Mouse (Mus musculus) left cerebral cortex, postnatal 36 days (tissue): ENCODE measurements around the gene Hhip. TPM values are rescaled to one million over a fixed set of nuclear protein-coding genes. Genes with fewer than 3 reads are reported as not detected.
"Not testable (repeated sequence)": the region's sequence is repeated elsewhere in the genome, so short reads cannot be mapped to it uniquely, and the experiment has no call there.

Experiments used
- DNase-seq, 2 experiments: peaks; one replicate each; pipeline ENCODE4 v3.0.0; 2021 to 2022; ENCODE audit warnings: low spot score in 2 of 2, mixed read lengths in 1 of 2
- intact Hi-C: fragments of 180-260 bp; cut with DNase I; formaldehyde crosslinking; loops from one replicate; pipeline ENCODE4 v1.15.1; 2025
- total RNA-seq, 2 experiments: library from RNA; stranded (reverse); gene quantifications; 2 replicates each; pipeline ENCODE4 v1.2.3; 2021

The Hhip gene
- total RNA-seq, 2 experiments from 2014 or later: 4.3 to 4.5 TPM

GRCm38 (mm10) chr8:80002313-80002712 lies 55.5 kb downstream of the Hhip start:
- intact Hi-C loops: no loop called here
- no peak for DNase-seq

GRCm38 (mm10) chr8:79995075-79995474 lies 62.7 kb downstream of the Hhip start:
- intact Hi-C loops: no loop called here
- DNase-seq: no peak

- DNase-seq: no peak
- intact Hi-C loops: no loop called here
Observed at GRCm38 (mm10) chr8:79993507-79993906, 64.3 kb downstream of the Hhip start.

- DNase-seq: no peak
- intact Hi-C loops: no loop called here
Observed at GRCm38 (mm10) chr8:79992121-79992848, 65.5 kb downstream of the Hhip start.

GRCm38 (mm10) chr8:79991420-79991819 lies 66.4 kb downstream of the Hhip start:
- intact Hi-C loops, DNase-seq: not testable (repeated sequence)

- DNase-seq: no peak
- intact Hi-C loops: no loop called here
Observed at GRCm38 (mm10) chr8:79984946-79985345, 72.9 kb downstream of the Hhip start.

GRCm38 (mm10) chr8:79982144-79982543 lies 75.7 kb downstream of the Hhip start:
- no peak for DNase-seq
- intact Hi-C loops: no loop called here

- DNase-seq: no peak
- intact Hi-C loops: no loop called here
Observed at GRCm38 (mm10) chr8:79966159-79966558, 91.6 kb downstream of the Hhip start.

GRCm38 (mm10) chr8:79952857-79953256 lies 104.9 kb downstream of the Hhip start:
- DNase-seq: no peak
- intact Hi-C loops: loop anchor here (5.0 kb wide), 1 partner anchor 529 kb away; no protein-coding TSS in a partner anchor

- DNase-seq: no peak
- intact Hi-C loops: loop anchor here (5.0 kb wide), 1 partner anchor 532 kb away; no protein-coding TSS in a partner anchor
Observed at GRCm38 (mm10) chr8:79950376-79950775, 107.4 kb downstream of the Hhip start.

- no peak for DNase-seq
- intact Hi-C loops: no loop called here
Observed at GRCm38 (mm10) chr8:79945501-79946076, 112.2 kb downstream of the Hhip start.

GRCm38 (mm10) chr8:79941070-79941469 lies 116.7 kb downstream of the Hhip start:
- intact Hi-C loops: no loop called here
- DNase-seq: no peak

GRCm38 (mm10) chr8:79936856-79937445 lies 120.9 kb downstream of the Hhip start:
- intact Hi-C loops: no loop called here
- DNase-seq: no peak

- intact Hi-C loops: no loop called here
- DNase-seq: no peak
Observed at GRCm38 (mm10) chr8:79935793-79936192, 122.0 kb downstream of the Hhip start.

- DNase-seq: no peak
- intact Hi-C loops: no loop called here
Observed at GRCm38 (mm10) chr8:79929202-79929601, 128.6 kb downstream of the Hhip start.

- intact Hi-C loops: no loop called here
- no peak for DNase-seq
Observed at GRCm38 (mm10) chr8:79917211-79917610, 140.6 kb downstream of the Hhip start.
